Mouse (Mus musculus): ENCODE results near the gene Cd82. TPM values are rescaled to one million over a fixed set of nuclear protein-coding genes. Genes with fewer than 3 reads are reported as not detected.

Cd82 gene
- polyA plus RNA-seq, 1 experiment, result 209 TPM

DNA sequence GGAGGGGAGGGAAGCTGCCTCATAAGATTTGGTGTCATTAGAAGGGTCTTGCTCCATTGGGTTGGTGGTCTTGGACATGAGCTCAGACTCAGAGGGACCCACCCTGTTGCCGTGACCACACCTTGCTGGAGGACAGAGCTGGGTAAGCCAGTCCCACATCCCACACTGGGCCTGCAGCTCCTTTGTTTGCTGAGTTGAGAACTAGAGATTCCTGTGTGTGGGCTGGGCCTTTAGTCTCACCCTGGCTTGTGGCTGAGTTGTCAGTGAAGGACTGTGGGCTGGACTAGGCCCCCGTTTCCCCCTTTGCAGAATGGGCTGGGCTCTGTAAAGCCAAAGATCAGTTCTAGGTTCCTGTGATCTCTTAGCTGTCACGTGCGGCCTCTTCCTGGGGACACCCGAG lies 15.8 kb upstream of the Cd82 start:
- Histone ChIP-seq H3K4me1 (ENCODE audit: control insufficient read depth, insufficient read depth, insufficient read length) (no peaks in the 10 kb centered on the region; the same call in 1 of the 2 replicates), H3K4me3 (ENCODE audit: extremely low read depth, insufficient read depth, insufficient read length) (no peak overlapping the region), H3K36me3 (ENCODE audit: control insufficient read depth, insufficient read depth, low read length) (no peaks in the 10 kb centered on the region), H3K27ac (ENCODE audit: insufficient read depth, low read length) (no peak overlapping the region), H3K27me3 (ENCODE audit: control insufficient read depth, insufficient read depth, low read length) (no peaks in the 10 kb centered on the region)
- DNase-seq (ENCODE audit: low read depth in 1 of 2, low spot score in 2 of 2), result no peak
- no peak for TF ChIP-seq CTCF (IDR thresholded peaks at IDR 0.05; ENCODE audit: extremely low read depth, insufficient read depth, insufficient read length, insufficient replicate concordance)
- whole genome bisulfite sequencing, result 59% methylated on average over 5 of the region's 5 CpGs

DNA sequence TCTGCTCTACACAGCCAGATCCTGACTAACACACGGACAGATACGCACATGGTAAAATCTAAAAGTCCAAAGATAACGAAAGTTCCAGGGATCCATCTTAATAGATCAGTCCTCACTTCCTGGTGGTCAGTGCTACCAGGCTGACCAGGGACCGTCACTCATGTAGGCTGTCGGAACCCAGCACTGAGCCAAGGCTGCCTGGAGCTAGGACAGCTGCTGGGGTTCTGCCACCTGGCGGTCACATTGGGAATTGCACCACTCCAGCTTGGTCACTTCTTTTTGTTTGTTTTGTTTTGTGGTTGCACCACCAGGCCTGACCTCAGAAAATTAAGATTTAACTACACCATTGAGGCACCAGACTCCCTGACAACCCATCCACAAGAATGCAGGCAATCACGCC lies 14.6 kb upstream of the Cd82 start:
- H3K27ac ChIP-seq (ENCODE audit: insufficient read depth, low read length), result no peak overlapping the region
- no peak overlapping the region for H3K4me3 ChIP-seq (ENCODE audit: extremely low read depth, insufficient read depth, insufficient read length)
- 52% methylated on average over 7 of the region's 7 CpGs for WGBS
- H3K4me1 ChIP-seq (ENCODE audit: control insufficient read depth, insufficient read depth, insufficient read length), result no peaks in the 10 kb centered on the region; the same call in 1 of the 2 replicates
- peak in 1 of 2 experiments; percentile 45 for DNase-seq (ENCODE audit: low read depth in 1 of 2, low spot score in 2 of 2)
- TF ChIP-seq CTCF (IDR thresholded peaks at IDR 0.05; ENCODE audit: extremely low read depth, insufficient read depth, insufficient read length, insufficient replicate concordance) (peak; percentile 91), POLR2A (IDR thresholded peaks at IDR 0.05; ENCODE audit: low read depth, low read length) (no peak)
- H3K36me3 ChIP-seq (ENCODE audit: control insufficient read depth, insufficient read depth, low read length), result no peaks in the 10 kb centered on the region
- no peaks in the 10 kb centered on the region for H3K27me3 ChIP-seq (ENCODE audit: control insufficient read depth, insufficient read depth, low read length)

DNA sequence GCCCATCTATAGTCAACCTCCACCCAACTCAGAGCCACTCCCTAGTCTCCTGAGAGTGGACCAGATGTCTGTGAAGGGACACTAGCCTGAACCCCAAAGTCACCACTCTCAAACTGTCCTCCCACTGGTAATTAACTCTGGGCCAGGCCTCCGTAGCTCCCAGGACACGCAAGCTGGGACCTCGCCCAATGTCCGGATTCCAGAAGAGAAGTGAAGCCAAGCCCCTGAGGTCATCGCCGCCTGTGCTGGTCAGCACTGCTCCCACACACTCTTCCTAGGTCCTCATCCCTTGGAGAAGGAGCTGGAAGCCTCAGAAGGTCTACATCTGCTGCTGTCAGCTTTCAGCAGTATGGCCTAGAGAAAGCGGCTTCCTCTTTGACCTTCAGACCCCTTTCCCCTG lies 13.5 kb upstream of the Cd82 start:
- H3K4me3 ChIP-seq (ENCODE audit: extremely low read depth, insufficient read depth, insufficient read length), result no peak overlapping the region
- no peak for TF ChIP-seq CTCF (IDR thresholded peaks at IDR 0.05; ENCODE audit: extremely low read depth, insufficient read depth, insufficient read length, insufficient replicate concordance)
- TF ChIP-seq POLR2A (IDR thresholded peaks at IDR 0.05; ENCODE audit: low read depth, low read length), result no peak
- H3K27ac ChIP-seq (ENCODE audit: insufficient read depth, low read length), result no peak overlapping the region
- H3K27me3 ChIP-seq (ENCODE audit: control insufficient read depth, insufficient read depth, low read length), result no peaks in the 10 kb centered on the region
- H3K36me3 ChIP-seq (ENCODE audit: control insufficient read depth, insufficient read depth, low read length), result no peaks in the 10 kb centered on the region
- no peak for DNase-seq (ENCODE audit: low read depth in 1 of 2, low spot score in 2 of 2)
- no peaks in the 10 kb centered on the region; the same call in 1 of the 2 replicates for H3K4me1 ChIP-seq (ENCODE audit: control insufficient read depth, insufficient read depth, insufficient read length)
- 96% methylated on average over 7 of the region's 7 CpGs for WGBS

DNA sequence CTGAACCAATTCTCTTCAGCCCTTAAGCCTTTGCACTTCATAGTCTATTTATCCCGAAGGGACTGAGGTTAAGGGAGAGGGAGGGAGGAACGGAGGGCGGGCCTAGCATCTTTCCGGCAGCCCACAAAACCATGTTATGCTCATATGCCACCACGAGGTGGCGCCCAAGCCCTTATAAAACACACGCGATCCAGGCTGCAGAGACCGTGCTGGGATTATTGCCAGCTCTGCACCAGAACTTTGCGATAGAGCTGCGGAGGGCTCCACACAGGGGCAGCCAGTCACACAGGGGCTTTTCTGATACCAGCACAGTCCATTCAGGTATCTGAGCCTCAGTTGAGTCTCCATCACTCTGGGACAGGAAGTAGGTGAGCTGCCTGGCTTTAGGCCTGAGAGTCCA lies 12.1 kb upstream of the Cd82 start:
- 1% methylated on average over 11 of the region's 11 CpGs for whole genome bisulfite sequencing
- H3K4me1 ChIP-seq (ENCODE audit: control insufficient read depth, insufficient read depth, insufficient read length), result peaks cover 4% of the 10 kb centered on the region; the same call in 1 of the 2 replicates
- peak; percentile 59 to 72 for DNase-seq (ENCODE audit: low read depth in 1 of 2, low spot score in 2 of 2)
- H3K27ac ChIP-seq (ENCODE audit: insufficient read depth, low read length), result no peak overlapping the region
- TF ChIP-seq CTCF (IDR thresholded peaks at IDR 0.05; ENCODE audit: extremely low read depth, insufficient read depth, insufficient read length, insufficient replicate concordance) (peak; percentile 78), POLR2A (IDR thresholded peaks at IDR 0.05; ENCODE audit: low read depth, low read length) (no peak)
- H3K4me3 ChIP-seq (ENCODE audit: extremely low read depth, insufficient read depth, insufficient read length), result no peak overlapping the region
- no peaks in the 10 kb centered on the region for H3K27me3 ChIP-seq (ENCODE audit: control insufficient read depth, insufficient read depth, low read length)
- no peaks in the 10 kb centered on the region for H3K36me3 ChIP-seq (ENCODE audit: control insufficient read depth, insufficient read depth, low read length)

DNA sequence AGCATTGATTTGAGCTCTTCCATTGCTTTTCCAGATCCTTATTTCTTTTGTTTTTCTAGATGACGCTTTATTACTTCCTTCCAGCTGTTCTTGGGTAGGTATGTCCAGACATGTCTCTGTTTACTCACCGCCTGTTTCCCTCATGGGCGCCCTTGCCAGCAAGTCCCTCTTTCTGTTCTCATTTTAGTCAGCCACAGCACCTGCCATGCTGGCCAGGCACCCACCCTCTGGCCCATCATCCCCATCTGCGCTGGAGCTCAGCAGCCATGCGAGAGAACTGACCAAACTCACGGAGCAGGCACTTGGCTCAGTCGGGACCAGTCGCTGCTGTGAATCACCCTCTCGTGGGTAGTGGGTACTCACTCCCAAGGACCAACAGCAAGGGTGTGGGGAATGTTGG lies 11.0 kb upstream of the Cd82 start:
- no peak for DNase-seq (ENCODE audit: low read depth in 1 of 2, low spot score in 2 of 2)
- H3K27ac ChIP-seq (ENCODE audit: insufficient read depth, low read length), result no peak overlapping the region
- 69% methylated on average over 9 of the region's 9 CpGs for WGBS

DNA sequence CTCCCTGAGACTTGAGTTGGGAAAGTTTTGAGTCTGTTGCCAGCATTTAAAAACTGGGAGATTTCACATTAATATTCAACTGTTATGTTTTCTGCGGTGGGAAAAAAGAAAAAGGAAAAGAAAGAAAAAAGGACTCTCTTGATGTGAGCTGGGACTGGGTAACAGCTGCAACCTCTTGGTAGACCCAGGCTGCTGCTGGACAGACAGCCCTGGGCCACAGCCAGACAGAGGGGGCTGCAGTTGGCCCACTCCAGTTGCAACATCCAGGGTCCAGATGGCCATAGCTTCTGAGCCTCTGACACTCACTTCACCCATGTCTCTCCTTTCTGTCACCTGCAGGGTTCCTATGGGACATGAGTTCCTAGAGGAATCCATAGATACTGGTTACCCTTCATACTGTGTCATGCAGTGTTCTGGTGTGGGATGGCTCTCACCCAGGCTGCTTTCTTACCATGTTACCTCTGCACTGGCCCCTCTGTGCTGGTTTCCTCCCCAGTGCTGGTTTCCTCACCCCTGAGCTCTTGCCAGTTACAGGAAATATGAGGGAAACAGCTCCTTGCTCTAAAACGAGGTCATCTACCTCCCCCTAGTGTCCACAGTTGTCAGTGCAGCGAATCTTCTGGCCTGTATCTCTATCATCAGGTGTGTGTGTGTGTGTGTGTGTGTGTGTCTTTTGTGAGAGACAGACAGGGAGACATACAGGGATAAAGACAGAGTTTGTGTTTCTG lies 8.1 kb upstream of the Cd82 start:
- no peaks in the 10 kb centered on the region for H3K36me3 ChIP-seq (ENCODE audit: control insufficient read depth, insufficient read depth, low read length)
- H3K27ac ChIP-seq (ENCODE audit: insufficient read depth, low read length), result no peak overlapping the region
- TF ChIP-seq POLR2A (IDR thresholded peaks at IDR 0.05; ENCODE audit: low read depth, low read length) (no peak), CTCF (IDR thresholded peaks at IDR 0.05; ENCODE audit: extremely low read depth, insufficient read depth, insufficient read length, insufficient replicate concordance) (peak; percentile 88; the same call in 1 of the 2 replicates)
- no peak overlapping the region for H3K4me3 ChIP-seq (ENCODE audit: extremely low read depth, insufficient read depth, insufficient read length)
- peak; percentile 72 to 81 for DNase-seq (ENCODE audit: low read depth in 1 of 2, low spot score in 2 of 2)
- H3K27me3 ChIP-seq (ENCODE audit: control insufficient read depth, insufficient read depth, low read length), result no peaks in the 10 kb centered on the region
- WGBS, result 20% methylated on average over 3 of the region's 3 CpGs
- peaks cover 4% of the 10 kb centered on the region; the same call in 1 of the 2 replicates for H3K4me1 ChIP-seq (ENCODE audit: control insufficient read depth, insufficient read depth, insufficient read length)

More for the DNA sequence above, 11.0 kb upstream of the Cd82 start:
- no peak overlapping the region for H3K4me3 ChIP-seq (ENCODE audit: extremely low read depth, insufficient read depth, insufficient read length)
- H3K27me3 ChIP-seq (ENCODE audit: control insufficient read depth, insufficient read depth, low read length), result no peaks in the 10 kb centered on the region
- no peaks in the 10 kb centered on the region for H3K36me3 ChIP-seq (ENCODE audit: control insufficient read depth, insufficient read depth, low read length)
- peaks cover 4% of the 10 kb centered on the region; the same call in 1 of the 2 replicates for H3K4me1 ChIP-seq (ENCODE audit: control insufficient read depth, insufficient read depth, insufficient read length)
- TF ChIP-seq CTCF (IDR thresholded peaks at IDR 0.05; ENCODE audit: extremely low read depth, insufficient read depth, insufficient read length, insufficient replicate concordance) (no peak), POLR2A (IDR thresholded peaks at IDR 0.05; ENCODE audit: low read depth, low read length) (no peak)

DNA sequence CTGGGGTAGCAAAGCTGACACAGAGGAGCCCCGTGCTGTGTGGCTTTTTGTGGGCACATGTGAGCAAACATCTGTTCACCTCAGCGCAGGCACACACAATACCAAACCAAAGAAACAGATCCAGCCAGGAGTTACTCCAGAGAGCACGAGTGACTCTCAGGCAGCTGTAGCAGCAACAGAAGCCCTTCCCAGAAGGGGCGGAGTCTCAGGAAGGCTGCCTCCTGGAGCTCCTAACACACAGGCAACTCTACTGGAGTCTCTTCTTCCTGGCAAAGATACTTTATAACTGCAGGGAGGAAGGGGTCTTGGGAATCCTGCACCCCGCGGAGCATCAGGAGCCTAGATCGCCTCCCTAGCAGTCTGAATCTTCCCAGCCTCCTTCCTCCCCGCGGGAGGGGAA lies 7.2 kb upstream of the Cd82 start:
- 4% methylated on average over 9 of the region's 9 CpGs for WGBS
- DNase-seq (ENCODE audit: low read depth in 1 of 2, low spot score in 2 of 2), result no peak
- no peaks in the 10 kb centered on the region for H3K27me3 ChIP-seq (ENCODE audit: control insufficient read depth, insufficient read depth, low read length)
- TF ChIP-seq CTCF (IDR thresholded peaks at IDR 0.05; ENCODE audit: extremely low read depth, insufficient read depth, insufficient read length, insufficient replicate concordance), result no peak
- no peak for TF ChIP-seq POLR2A (IDR thresholded peaks at IDR 0.05; ENCODE audit: low read depth, low read length)
- H3K4me3 ChIP-seq (ENCODE audit: extremely low read depth, insufficient read depth, insufficient read length), result peak overlapping the region; percentile 42
- H3K4me1 ChIP-seq (ENCODE audit: control insufficient read depth, insufficient read depth, insufficient read length), result peaks cover 4% of the 10 kb centered on the region; the same call in 1 of the 2 replicates
- no peaks in the 10 kb centered on the region for H3K36me3 ChIP-seq (ENCODE audit: control insufficient read depth, insufficient read depth, low read length)
- H3K27ac ChIP-seq (ENCODE audit: insufficient read depth, low read length), result no peak overlapping the region

All from spleen, adult 2 months (tissue).